Mouse (Mus musculus): ENCODE data around the gene Ak3. TPM values are rescaled to one million over a fixed set of nuclear protein-coding genes. Genes with fewer than 3 reads are reported as not detected.

Ak3 gene
- polyA plus RNA-seq (2014; fragmentation: Nextera tagmentation; extraction: Ambion mirVana), result 87.3 and 87.8 TPM in 2 replicates

DNA sequence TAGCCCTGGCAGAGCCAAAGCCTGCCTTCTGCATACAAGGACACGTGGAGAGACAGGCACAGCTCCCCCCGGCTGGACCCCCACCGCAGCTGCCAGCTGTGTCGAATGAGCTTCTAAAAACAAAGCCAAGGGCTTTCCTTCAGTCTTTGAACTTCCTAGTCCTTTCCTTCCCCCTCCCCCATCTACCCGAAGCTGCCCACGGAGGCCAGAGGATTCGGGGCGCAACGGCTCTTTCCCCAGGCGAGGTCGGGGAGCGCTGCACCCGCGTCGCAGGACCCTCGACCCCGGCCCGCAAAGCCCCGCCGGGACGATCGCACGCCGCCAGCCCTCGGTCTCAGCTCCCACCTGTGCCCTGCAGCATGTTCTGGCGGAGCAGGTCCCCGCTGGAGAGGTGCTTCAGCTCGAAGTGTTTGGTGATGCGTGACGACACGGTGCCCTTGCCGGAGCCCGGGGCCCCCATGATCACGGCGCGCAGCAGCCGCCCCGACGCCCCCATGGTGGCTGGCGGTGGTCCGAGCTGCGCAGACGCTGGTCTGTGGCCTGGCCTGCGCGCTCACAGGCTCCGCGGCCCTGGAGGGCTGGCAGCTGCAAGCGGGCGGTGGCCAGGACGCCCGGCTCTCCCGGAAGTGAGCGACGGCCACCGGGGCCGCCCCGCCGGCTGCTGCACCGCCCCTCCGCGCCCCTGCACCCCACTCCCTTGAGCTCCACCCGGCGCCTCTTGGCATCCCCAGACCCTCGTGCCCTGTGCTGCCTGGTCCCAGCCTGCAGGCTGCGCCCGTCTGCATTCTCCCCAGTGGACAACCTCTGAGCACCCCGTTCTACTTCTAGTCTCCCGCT is at the start of gene Ak3:
TSS of gene Ak3 (minus strand) at position 628 of the 837 bp plus-strand sequence.
- H3K4me2 ChIP-seq (ENCODE audit: low read depth, severe bottlenecking), result peak within 1 kb of the TSS; percentile 71
- under 1% methylated on average over 59 of the region's 68 CpGs for WGBS
- ATAC-seq (ENCODE audit: insufficient number of reproducible peaks, low FRiP score, low TSS enrichment, low read depth) (peak; percentile 89), DNase-seq (ENCODE audit: low spot score) (peak; percentile 79)
- H3K27ac ChIP-seq (replicated peaks; ENCODE audit: low read depth, low read length), result peak within 1 kb of the TSS; percentile 86
- H3K27me3 ChIP-seq (ENCODE audit: control insufficient read depth, insufficient read depth, low read length), result no peaks in the 10 kb centered on the region
- H3K36me3 ChIP-seq (ENCODE audit: control insufficient read depth, insufficient read depth, low read length), result no peaks in the 10 kb centered on the region
- H3K4me3 ChIP-seq (ENCODE audit: low read depth, low read length), result peak within 1 kb of the TSS; percentile 82
- H3K9ac ChIP-seq (ENCODE audit: low read length), result peak within 1 kb of the TSS; percentile 97
- 0 out of 2 replicates have a peak, but pooled peaks cover 4% of the 10 kb centered on the region for H3K4me1 ChIP-seq (ENCODE audit: control insufficient read depth, insufficient read depth, low read length)
- no peaks in the 10 kb centered on the region for H3K9me3 ChIP-seq (ENCODE audit: control insufficient read depth, low read length)

DNA sequence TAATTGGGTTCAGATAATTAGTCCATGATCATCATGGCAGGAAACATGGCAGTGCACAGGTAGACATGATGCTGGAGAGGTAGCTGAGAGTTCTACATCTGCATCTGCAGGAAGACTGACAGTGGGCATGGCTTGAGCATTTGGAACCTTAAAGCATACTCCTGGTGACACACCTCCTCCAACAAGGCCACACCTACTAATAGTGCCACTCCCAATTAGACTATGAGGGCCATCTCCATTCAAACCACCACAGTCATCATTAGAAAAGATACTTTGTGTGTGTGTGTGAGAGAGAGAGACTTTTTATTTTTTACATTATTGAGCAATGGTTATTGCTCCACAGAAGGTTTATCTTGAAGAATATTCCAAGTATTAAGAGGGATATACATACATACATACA is 44.4 kb upstream of the Ak3 start:
- H3K9me3 ChIP-seq (ENCODE audit: control insufficient read depth, low read length), result no peaks in the 10 kb centered on the region
- ATAC-seq (ENCODE audit: insufficient number of reproducible peaks, low FRiP score, low TSS enrichment, low read depth) (no peak), DNase-seq (ENCODE audit: low spot score) (no peak)
- H3K27ac ChIP-seq (replicated peaks; ENCODE audit: low read depth, low read length), result no peak overlapping the region
- H3K9ac ChIP-seq (ENCODE audit: low read length), result no peak overlapping the region
- no peaks in the 10 kb centered on the region for H3K36me3 ChIP-seq (ENCODE audit: control insufficient read depth, insufficient read depth, low read length)
- no peak overlapping the region for H3K4me3 ChIP-seq (ENCODE audit: low read depth, low read length)
- H3K4me1 ChIP-seq (ENCODE audit: control insufficient read depth, insufficient read depth, low read length), result no peaks in the 10 kb centered on the region
- H3K4me2 ChIP-seq (ENCODE audit: low read depth, severe bottlenecking), result no peak overlapping the region
- no peaks in the 10 kb centered on the region for H3K27me3 ChIP-seq (ENCODE audit: control insufficient read depth, insufficient read depth, low read length)

DNA sequence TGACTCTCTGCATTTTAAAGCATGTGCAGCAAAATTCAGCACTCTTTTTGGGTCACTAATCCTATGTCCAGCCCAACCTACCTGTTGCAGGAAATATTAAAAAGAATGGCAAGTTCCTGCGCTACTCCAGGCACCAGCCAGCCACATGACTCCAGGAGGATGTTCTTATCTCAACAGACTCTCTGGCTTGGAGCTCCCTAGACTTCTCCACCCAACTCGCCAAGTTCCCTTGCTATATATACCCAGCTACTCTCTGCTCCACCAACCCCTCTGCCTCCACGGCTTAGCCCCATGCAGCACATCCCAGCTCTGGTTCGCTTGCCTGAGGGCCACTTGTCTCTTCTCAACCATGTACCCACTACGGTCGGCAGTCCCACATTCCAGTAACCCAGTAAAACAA is 40.9 kb upstream of the Ak3 start:
- H3K36me3 ChIP-seq (ENCODE audit: control insufficient read depth, insufficient read depth, low read length), result no peaks in the 10 kb centered on the region
- no peak overlapping the region for H3K4me2 ChIP-seq (ENCODE audit: low read depth, severe bottlenecking)
- no peaks in the 10 kb centered on the region for H3K9me3 ChIP-seq (ENCODE audit: control insufficient read depth, low read length)
- WGBS, result 84% methylated on average over 6 of the region's 6 CpGs
- H3K27ac ChIP-seq (replicated peaks; ENCODE audit: low read depth, low read length), result no peak overlapping the region
- no peaks in the 10 kb centered on the region for H3K27me3 ChIP-seq (ENCODE audit: control insufficient read depth, insufficient read depth, low read length)
- DNase-seq (ENCODE audit: low spot score) (no peak), ATAC-seq (ENCODE audit: insufficient number of reproducible peaks, low FRiP score, low TSS enrichment, low read depth) (no peak)
- no peaks in the 10 kb centered on the region for H3K4me1 ChIP-seq (ENCODE audit: control insufficient read depth, insufficient read depth, low read length)
- no peak overlapping the region for H3K4me3 ChIP-seq (ENCODE audit: low read depth, low read length)
- no peak overlapping the region for H3K9ac ChIP-seq (ENCODE audit: low read length)

DNA sequence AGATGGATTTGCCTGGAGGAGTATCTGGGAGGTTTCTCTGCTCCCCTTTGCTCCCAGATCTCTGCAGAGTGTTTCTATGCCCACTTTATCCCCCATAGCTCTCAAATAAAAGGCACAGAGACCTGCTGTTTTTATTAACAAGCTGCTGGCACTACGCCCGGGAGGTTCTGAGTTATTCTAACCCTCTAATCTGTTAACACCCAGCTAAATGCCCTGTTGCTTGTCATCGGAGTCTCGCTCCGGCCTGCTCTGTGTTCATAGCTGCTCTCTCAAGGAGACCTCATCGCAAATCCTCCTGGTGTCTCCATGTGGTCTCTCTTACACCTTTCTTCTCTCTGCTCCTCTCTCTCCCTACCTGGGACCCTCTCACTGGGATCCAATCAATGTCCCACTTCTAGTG is 27.0 kb upstream of the Ak3 start:
- no peak overlapping the region for H3K27ac ChIP-seq (replicated peaks; ENCODE audit: low read depth, low read length)
- no peak overlapping the region for H3K9ac ChIP-seq (ENCODE audit: low read length)
- no peaks in the 10 kb centered on the region for H3K4me1 ChIP-seq (ENCODE audit: control insufficient read depth, insufficient read depth, low read length)
- no peaks in the 10 kb centered on the region for H3K27me3 ChIP-seq (ENCODE audit: control insufficient read depth, insufficient read depth, low read length)
- H3K4me3 ChIP-seq (ENCODE audit: low read depth, low read length), result no peak overlapping the region
- no peaks in the 10 kb centered on the region for H3K36me3 ChIP-seq (ENCODE audit: control insufficient read depth, insufficient read depth, low read length)
- DNase-seq (ENCODE audit: low spot score) (no peak), ATAC-seq (ENCODE audit: insufficient number of reproducible peaks, low FRiP score, low TSS enrichment, low read depth) (no peak)
- H3K4me2 ChIP-seq (ENCODE audit: low read depth, severe bottlenecking), result no peak overlapping the region
- no peaks in the 10 kb centered on the region for H3K9me3 ChIP-seq (ENCODE audit: control insufficient read depth, low read length)
- WGBS, result 62% methylated on average over 6 of the region's 6 CpGs

DNA sequence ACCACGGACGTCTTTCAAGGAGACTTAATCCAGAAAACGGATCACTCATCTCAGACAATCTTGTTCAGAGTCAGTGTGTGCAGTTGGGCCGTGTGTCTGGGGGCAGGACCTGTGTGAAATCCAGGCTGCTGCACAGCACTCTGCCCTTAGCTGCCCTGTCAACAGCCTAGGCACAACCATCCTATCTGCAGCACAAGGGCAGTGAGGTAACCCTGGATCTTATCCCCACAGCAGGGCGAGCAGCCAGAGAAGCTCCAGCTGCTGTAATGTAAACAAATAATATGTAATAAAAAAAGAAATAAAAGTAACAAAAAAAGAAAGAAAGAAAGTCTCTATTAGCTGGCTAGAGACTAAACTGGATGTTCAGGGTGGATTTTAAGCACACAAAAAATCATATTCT is 21.4 kb upstream of the Ak3 start:
- Histone ChIP-seq H3K9ac (ENCODE audit: low read length) (no peak overlapping the region), H3K4me1 (ENCODE audit: control insufficient read depth, insufficient read depth, low read length) (no peaks in the 10 kb centered on the region), H3K4me2 (ENCODE audit: low read depth, severe bottlenecking) (no peak overlapping the region), H3K36me3 (ENCODE audit: control insufficient read depth, insufficient read depth, low read length) (no peaks in the 10 kb centered on the region), H3K27me3 (ENCODE audit: control insufficient read depth, insufficient read depth, low read length) (no peaks in the 10 kb centered on the region), H3K27ac (replicated peaks; ENCODE audit: low read depth, low read length) (no peak overlapping the region), H3K4me3 (ENCODE audit: low read depth, low read length) (no peak overlapping the region), H3K9me3 (ENCODE audit: control insufficient read depth, low read length) (no peaks in the 10 kb centered on the region)
- WGBS, result 68% methylated on average over 5 of the region's 5 CpGs
- ATAC-seq (ENCODE audit: insufficient number of reproducible peaks, low FRiP score, low TSS enrichment, low read depth) (no peak), DNase-seq (ENCODE audit: low spot score) (no peak)

DNA sequence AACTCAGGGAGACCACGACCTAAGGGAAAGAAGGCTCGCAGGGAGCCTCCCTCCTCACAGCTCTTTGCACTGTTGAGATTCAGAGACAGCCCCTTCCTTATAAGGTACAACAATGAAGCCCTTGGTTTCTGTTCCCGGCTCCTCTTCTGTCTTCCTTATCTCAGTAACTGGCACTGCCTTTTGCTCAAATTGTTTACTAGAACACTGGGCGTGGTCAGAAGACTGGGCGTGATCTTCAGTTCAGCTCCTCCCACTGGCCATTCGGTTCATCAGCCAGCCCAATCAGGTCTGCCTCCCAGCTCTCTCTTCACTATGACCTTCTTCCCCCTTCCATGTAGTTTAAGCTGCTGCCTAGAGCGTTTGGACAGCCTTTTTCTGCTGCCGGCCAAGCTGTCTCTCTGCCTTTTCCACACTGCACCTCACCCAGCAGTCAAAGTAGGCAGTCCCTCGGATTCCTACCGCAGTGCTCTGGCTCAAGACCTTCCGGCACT is 19.3 kb upstream of the Ak3 start:
- Histone ChIP-seq H3K27me3 (ENCODE audit: control insufficient read depth, insufficient read depth, low read length) (no peaks in the 10 kb centered on the region), H3K9me3 (ENCODE audit: control insufficient read depth, low read length) (no peaks in the 10 kb centered on the region), H3K36me3 (ENCODE audit: control insufficient read depth, insufficient read depth, low read length) (no peaks in the 10 kb centered on the region), H3K4me3 (ENCODE audit: low read depth, low read length) (no peak overlapping the region), H3K9ac (ENCODE audit: low read length) (0 out of 2 replicates have a peak overlapping the region, but pooled peaks have one; percentile 13), H3K4me2 (ENCODE audit: low read depth, severe bottlenecking) (peak overlapping the region; percentile 11; the same call in 1 of the 2 replicates), H3K4me1 (ENCODE audit: control insufficient read depth, insufficient read depth, low read length) (no peaks in the 10 kb centered on the region), H3K27ac (replicated peaks; ENCODE audit: low read depth, low read length) (no peak overlapping the region)
- no peak for ATAC-seq (ENCODE audit: insufficient number of reproducible peaks, low FRiP score, low TSS enrichment, low read depth)
- DNase-seq (ENCODE audit: low spot score), result peak; percentile 51
- WGBS, result 18% methylated on average over 11 of the region's 11 CpGs

DNA sequence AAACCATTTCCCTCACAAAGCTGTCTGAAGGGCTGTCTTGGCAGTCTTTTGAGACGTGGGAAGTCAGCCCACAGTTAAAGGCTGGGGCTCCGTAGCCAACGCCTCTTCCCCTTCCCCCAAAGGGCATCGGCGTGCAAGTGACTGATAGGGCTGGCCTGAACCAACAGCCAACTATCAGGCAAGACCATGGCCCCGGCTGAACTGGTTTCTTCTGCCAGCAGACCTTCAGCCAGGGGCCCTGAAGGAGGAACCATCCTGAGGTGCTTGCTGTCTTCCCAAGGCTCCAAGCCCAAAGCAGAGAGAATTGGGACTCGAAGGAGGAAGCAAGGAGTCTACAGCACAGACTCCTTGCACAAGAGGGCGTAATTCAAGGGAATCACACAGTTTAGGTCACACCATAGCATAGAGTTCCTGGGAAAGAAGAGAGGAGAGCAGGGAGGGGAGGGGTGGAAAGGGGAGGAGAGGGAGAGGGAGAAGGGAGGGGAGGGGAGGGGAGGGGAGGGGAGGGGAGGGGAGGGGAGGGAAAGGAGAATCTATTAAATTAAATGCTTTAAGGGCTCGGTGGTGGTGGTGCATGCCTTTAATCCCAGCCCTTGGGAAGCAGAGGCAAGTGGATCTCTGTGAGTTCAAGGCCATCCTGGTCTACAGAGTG is 16.8 kb upstream of the Ak3 start:
- H3K36me3 ChIP-seq (ENCODE audit: control insufficient read depth, insufficient read depth, low read length), result no peaks in the 10 kb centered on the region
- no peak overlapping the region; the same call in 1 of the 2 replicates for H3K27ac ChIP-seq (replicated peaks; ENCODE audit: low read depth, low read length)
- H3K9ac ChIP-seq (ENCODE audit: low read length), result no peak overlapping the region
- H3K4me2 ChIP-seq (ENCODE audit: low read depth, severe bottlenecking), result no peak overlapping the region
- H3K27me3 ChIP-seq (ENCODE audit: control insufficient read depth, insufficient read depth, low read length), result no peaks in the 10 kb centered on the region
- H3K4me1 ChIP-seq (ENCODE audit: control insufficient read depth, insufficient read depth, low read length), result no peaks in the 10 kb centered on the region
- H3K4me3 ChIP-seq (ENCODE audit: low read depth, low read length), result no peak overlapping the region
- 68% methylated on average over 9 of the region's 9 CpGs for WGBS
- H3K9me3 ChIP-seq (ENCODE audit: control insufficient read depth, low read length), result no peaks in the 10 kb centered on the region
- DNase-seq (ENCODE audit: low spot score) (no peak), ATAC-seq (ENCODE audit: insufficient number of reproducible peaks, low FRiP score, low TSS enrichment, low read depth) (no peak)

DNA sequence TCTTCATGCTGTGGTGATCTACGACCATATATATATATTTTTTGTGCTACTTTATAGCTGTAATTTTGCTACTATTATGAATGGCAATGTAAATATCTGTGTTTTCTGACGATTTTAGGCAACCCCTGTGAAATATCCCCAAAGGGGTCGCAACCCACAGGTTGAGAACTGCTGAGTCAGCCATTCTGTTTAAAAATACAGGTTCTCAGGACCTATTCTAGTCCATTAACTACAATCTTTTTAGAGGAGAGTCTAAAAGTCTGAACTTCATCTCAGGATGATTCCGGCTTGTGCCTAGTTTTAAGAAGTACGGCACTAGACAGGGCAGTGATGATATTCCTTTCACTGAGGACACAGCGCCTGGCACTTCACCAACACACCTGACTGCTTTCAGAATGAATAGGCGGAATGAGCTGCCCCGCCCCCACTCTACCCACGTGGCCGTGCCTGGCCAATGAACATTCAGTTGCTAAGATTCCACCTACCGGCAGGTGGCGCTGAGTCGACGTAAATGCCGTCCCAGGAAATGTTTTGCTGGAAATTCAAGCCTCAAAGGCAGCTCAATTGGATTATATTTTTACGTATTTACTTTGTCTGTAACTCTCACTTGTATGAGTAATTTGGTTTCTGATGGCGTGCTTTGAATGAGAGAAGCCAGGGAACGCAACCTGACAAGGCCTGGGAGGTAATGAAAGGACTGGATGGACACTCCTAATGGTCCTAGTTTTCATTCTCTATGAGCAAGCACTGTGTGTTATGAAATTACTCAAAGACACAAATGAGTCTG is 16.0 kb upstream of the Ak3 start:
- ATAC-seq (ENCODE audit: insufficient number of reproducible peaks, low FRiP score, low TSS enrichment, low read depth), result peak; percentile 69; the same call in 1 of the 2 replicates
- H3K36me3 ChIP-seq (ENCODE audit: control insufficient read depth, insufficient read depth, low read length), result no peaks in the 10 kb centered on the region
- 17% methylated on average over 18 of the region's 18 CpGs for WGBS
- no peak overlapping the region for H3K4me3 ChIP-seq (ENCODE audit: low read depth, low read length)
- no peaks in the 10 kb centered on the region for H3K4me1 ChIP-seq (ENCODE audit: control insufficient read depth, insufficient read depth, low read length)
- no peaks in the 10 kb centered on the region for H3K27me3 ChIP-seq (ENCODE audit: control insufficient read depth, insufficient read depth, low read length)
- no peaks in the 10 kb centered on the region for H3K9me3 ChIP-seq (ENCODE audit: control insufficient read depth, low read length)
- no peak overlapping the region for H3K9ac ChIP-seq (ENCODE audit: low read length)
- DNase-seq (ENCODE audit: low spot score), result peak; percentile 97
- H3K27ac ChIP-seq (replicated peaks; ENCODE audit: low read depth, low read length), result no peak overlapping the region; the same call in 1 of the 2 replicates
- peak overlapping the region; percentile 23; the same call in 1 of the 2 replicates for H3K4me2 ChIP-seq (ENCODE audit: low read depth, severe bottlenecking)

All from limb, embryonic 11.5 days (tissue).